Mouse (Mus musculus) right cerebral cortex, postnatal 4 days (tissue): Measurements from ENCODE around the gene Foxp1.

Experiments
- DNase-seq: peaks from one replicate; pipeline ENCODE4 v3.0.0-alpha.2; 2022

The Foxp1 gene

GRCm38 (mm10) chr6:99251924-99252323 is 270.6 kb downstream of the Foxp1 start:
- DNase-seq = no peak

GRCm38 (mm10) chr6:99251222-99251621 is 271.3 kb downstream of the Foxp1 start:
- DNase-seq = no peak

GRCm38 (mm10) chr6:99249496-99250030 is 273.0 kb downstream of the Foxp1 start:
- DNase-seq = no peak

- DNase-seq = no peak
Measured at GRCm38 (mm10) chr6:99248396-99248795, 274.1 kb downstream of the Foxp1 start.

- DNase-seq = no peak
Measured at GRCm38 (mm10) chr6:99241625-99242395, 280.7 kb downstream of the Foxp1 start.

- no peak for DNase-seq
Measured at GRCm38 (mm10) chr6:99240764-99241163, 281.8 kb downstream of the Foxp1 start.

- DNase-seq = no peak
Measured at GRCm38 (mm10) chr6:99235588-99235987, 286.9 kb downstream of the Foxp1 start.

GRCm38 (mm10) chr6:99233411-99233810 is 289.1 kb downstream of the Foxp1 start:
- DNase-seq = no peak

- DNase-seq = no peak
Measured at GRCm38 (mm10) chr6:99228336-99228870, 294.1 kb downstream of the Foxp1 start.

GRCm38 (mm10) chr6:99221147-99221546 is 301.4 kb downstream of the Foxp1 start:
- no peak for DNase-seq

- DNase-seq = no peak
Measured at GRCm38 (mm10) chr6:99220472-99220871, 302.0 kb downstream of the Foxp1 start.

- no peak for DNase-seq
Measured at GRCm38 (mm10) chr6:99217846-99218245, 304.7 kb downstream of the Foxp1 start.

GRCm38 (mm10) chr6:99217155-99217554 is 305.4 kb downstream of the Foxp1 start:
- DNase-seq = no peak

GRCm38 (mm10) chr6:99212461-99212860 is 310.1 kb downstream of the Foxp1 start:
- no peak for DNase-seq

- no peak for DNase-seq
Measured at GRCm38 (mm10) chr6:99211663-99212333, 310.7 kb downstream of the Foxp1 start.

- DNase-seq = no peak
Measured at GRCm38 (mm10) chr6:99210161-99210560, 312.4 kb downstream of the Foxp1 start.

- DNase-seq = no peak
Measured at GRCm38 (mm10) chr6:99207226-99207885, 315.2 kb downstream of the Foxp1 start.

GRCm38 (mm10) chr6:99206437-99206870 is 316.1 kb downstream of the Foxp1 start:
- DNase-seq = no peak

GRCm38 (mm10) chr6:99205587-99206436 is 316.7 kb downstream of the Foxp1 start:
- DNase-seq = no peak

GRCm38 (mm10) chr6:99204780-99205586 is 317.5 kb downstream of the Foxp1 start:
- no peak for DNase-seq

GRCm38 (mm10) chr6:99204052-99204779 is 318.3 kb downstream of the Foxp1 start:
- DNase-seq = no peak
